Mouse (Mus musculus) MEL (cell line): ENCODE measurements around the gene 1700024P04Rik. TPM values are rescaled to one million over a fixed set of nuclear protein-coding genes. Genes with fewer than 3 reads are reported as not detected.

ENCODE experiments used
- DNase-seq: peaks from one replicate; pipeline ENCODE4 v3.0.0; 2011; ENCODE audit warnings: low read depth, low spot score
- H3K27ac ChIP-seq: 2 replicates; pipeline ENCODE4 v1.5.1; 2012; ENCODE audit warnings: low read depth, mild to moderate bottlenecking, control low read depth, low read length, moderate library complexity; ENCODE audit not compliant: control insufficient read depth
- H3K27me3 ChIP-seq, 2 experiments: fragments of 150-350 bp in 1 of 2; sonication (generic) in 1 of 2; 2 replicates each; pipeline ENCODE4 v1.6.1; 2012; ENCODE audit warnings: low read length in 2 of 2, mild to moderate bottlenecking in 2 of 2, improper control_type of control experiment in 1 of 2, moderate library complexity in 1 of 2; ENCODE audit not compliant: insufficient read depth in 2 of 2, control insufficient read depth in 1 of 2
- H3K36me3 ChIP-seq, 2 experiments: 2 replicates each; pipeline ENCODE4 v1.6.1; 2012 to 2014; ENCODE audit warnings: low read length in 2 of 2, improper control_type of control experiment in 1 of 2, inconsistent platforms in 1 of 2, mild to moderate bottlenecking in 1 of 2; ENCODE audit not compliant: insufficient read depth in 2 of 2, control insufficient read depth in 1 of 2
- H3K4me1 ChIP-seq, 2 experiments: fragments of 150-350 bp in 1 of 2; sonication (generic) in 1 of 2; 2 replicates each; pipeline ENCODE4 v1.6.1; 2012; ENCODE audit warnings: low read length in 2 of 2, improper control_type of control experiment in 1 of 2, mild to moderate bottlenecking in 1 of 2; ENCODE audit not compliant: insufficient read depth in 2 of 2, control insufficient read depth in 1 of 2
- H3K4me3 ChIP-seq, 2 experiments: fragments of 150-350 bp in 1 of 2; sonication (generic) in 1 of 2; 2 replicates each; pipeline ENCODE4 v1.5.1; 2012; ENCODE audit warnings: low read depth in 2 of 2, low read length in 2 of 2, mild to moderate bottlenecking in 2 of 2, moderate library complexity in 2 of 2, control low read depth in 1 of 2, improper control_type of control experiment in 1 of 2; ENCODE audit not compliant: control insufficient read depth in 1 of 2, insufficient read depth in 1 of 2
- H3K79me2 ChIP-seq: 2 replicates; pipeline ENCODE4 v1.6.1; 2012; ENCODE audit warnings: mild to moderate bottlenecking, low read length, moderate library complexity; ENCODE audit not compliant: control insufficient read depth, poor library complexity, insufficient read depth
- H3K9ac ChIP-seq: 2 replicates; pipeline ENCODE4 v1.6.1; 2012; ENCODE audit warnings: low read depth, mild to moderate bottlenecking, control low read depth, low read length, moderate library complexity; ENCODE audit not compliant: control insufficient read depth, poor library complexity, severe bottlenecking
- H3K9me3 ChIP-seq: fragments of 150-350 bp; sonication (generic); replicated peaks from 2 replicates; pipeline ENCODE4 v1.6.1; 2012; ENCODE audit warnings: mild to moderate bottlenecking, low read length, improper control_type of control experiment, moderate library complexity; ENCODE audit not compliant: insufficient read depth
- BHLHE40 ChIP-seq: IDR thresholded peaks from 2 replicates; pipeline ENCODE4 v1.6.1; 2012; ENCODE audit warnings: low read depth, mild to moderate bottlenecking, inconsistent platforms, low read length, improper control_type of control experiment, borderline replicate concordance
- CHD1 ChIP-seq: IDR thresholded peaks from 2 replicates; pipeline ENCODE4 v1.6.1; 2012; ENCODE audit warnings: low read depth, mild to moderate bottlenecking, inconsistent platforms, low read length, improper control_type of control experiment
- E2F4 ChIP-seq: IDR thresholded peaks from 2 replicates; pipeline ENCODE4 v1.6.1; 2011; ENCODE audit warnings: low read depth, low read length, improper control_type of control experiment, borderline replicate concordance
- EP300 ChIP-seq, 2 experiments: IDR thresholded peaks; 2 replicates each; pipeline ENCODE4 v1.6.1; 2011; ENCODE audit warnings: improper control_type of control experiment in 2 of 2, low read length in 2 of 2, low read depth in 1 of 2, mild to moderate bottlenecking in 1 of 2
- ETS1 ChIP-seq: IDR thresholded peaks from 2 replicates; pipeline ENCODE4 v1.6.1; 2012; ENCODE audit warnings: low read depth, mild to moderate bottlenecking, inconsistent platforms, low read length, improper control_type of control experiment, moderate library complexity
- HCFC1 ChIP-seq: IDR thresholded peaks from 2 replicates; pipeline ENCODE4 v1.6.1; 2012; ENCODE audit warnings: low read depth, mild to moderate bottlenecking, inconsistent platforms, low read length, improper control_type of control experiment, moderate library complexity
- JUND ChIP-seq: IDR thresholded peaks from 2 replicates; pipeline ENCODE4 v1.6.1; 2011; ENCODE audit warnings: low read depth, mild to moderate bottlenecking, improper control_type of control experiment, low read length
- MXI1 ChIP-seq: IDR thresholded peaks from 2 replicates; pipeline ENCODE4 v1.6.1; 2011; ENCODE audit warnings: mild to moderate bottlenecking, low read depth, low read length, improper control_type of control experiment
- MYC ChIP-seq: IDR thresholded peaks from 2 replicates; pipeline ENCODE4 v1.6.1; 2011; ENCODE audit warnings: low read depth, mild to moderate bottlenecking, low read length, improper control_type of control experiment, moderate library complexity
- NELFE ChIP-seq: IDR thresholded peaks from 2 replicates; pipeline ENCODE4 v1.6.1; 2011; ENCODE audit warnings: low read depth, low read length, improper control_type of control experiment
- NRF1 ChIP-seq: IDR thresholded peaks from 2 replicates; pipeline ENCODE4 v1.6.1; 2014; ENCODE audit warnings: low read depth, mild to moderate bottlenecking, inconsistent platforms, low read length, improper control_type of control experiment, moderate library complexity; ENCODE audit not compliant: poor library complexity, insufficient read depth, severe bottlenecking
- POLR2A ChIP-seq, 2 experiments: IDR thresholded peaks; 2 replicates each; pipeline ENCODE4 v1.6.1; 2011 to 2012; ENCODE audit warnings: low read length in 2 of 2, mild to moderate bottlenecking in 2 of 2, control low read depth in 1 of 2, improper control_type of control experiment in 1 of 2, low read depth in 1 of 2, moderate library complexity in 1 of 2; ENCODE audit not compliant: control insufficient read depth in 1 of 2, insufficient read depth in 1 of 2, poor library complexity in 1 of 2
- POLR2AphosphoS2 ChIP-seq: IDR thresholded peaks from 2 replicates; pipeline ENCODE4 v1.6.1; 2011; ENCODE audit warnings: low read length, improper control_type of control experiment
- POLR2AphosphoS5 ChIP-seq: IDR thresholded peaks from 2 replicates; pipeline ENCODE4 v1.6.1; 2012; ENCODE audit warnings: low read depth, borderline replicate concordance, mild to moderate bottlenecking, inconsistent platforms, low read length, moderate library complexity, mixed read lengths
- RCOR1 ChIP-seq: IDR thresholded peaks from 2 replicates; pipeline ENCODE4 v1.6.1; 2012; ENCODE audit warnings: low read depth, mild to moderate bottlenecking, inconsistent platforms, low read length, improper control_type of control experiment
- SMC3 ChIP-seq: IDR thresholded peaks from 2 replicates; pipeline ENCODE4 v1.6.1; 2011; ENCODE audit warnings: low read depth, low read length, improper control_type of control experiment
- TAL1 ChIP-seq: IDR thresholded peaks from 2 replicates; pipeline ENCODE4 v1.6.1; 2012; ENCODE audit warnings: mild to moderate bottlenecking, inconsistent platforms, low read length, moderate library complexity, mixed read lengths
- TBP ChIP-seq: IDR thresholded peaks from 2 replicates; pipeline ENCODE4 v1.8.0; 2011; ENCODE audit warnings: low read depth, low read length, improper control_type of control experiment
- TCF12 ChIP-seq: IDR thresholded peaks from 2 replicates; pipeline ENCODE4 v1.6.1; 2014; ENCODE audit warnings: low read depth, mild to moderate bottlenecking, inconsistent platforms, low read length, improper control_type of control experiment, moderate library complexity
- UBTF ChIP-seq: IDR thresholded peaks from 2 replicates; pipeline ENCODE4 v1.6.1; 2012; ENCODE audit warnings: low read depth, mild to moderate bottlenecking, inconsistent platforms, low read length, improper control_type of control experiment, moderate library complexity, borderline replicate concordance; ENCODE audit not compliant: insufficient read depth
- USF1 ChIP-seq: IDR thresholded peaks from 2 replicates; pipeline ENCODE4 v1.6.1; 2014; ENCODE audit warnings: low read depth, mild to moderate bottlenecking, inconsistent platforms, low read length, improper control_type of control experiment, moderate library complexity
- USF2 ChIP-seq, 2 experiments: IDR thresholded peaks; 2 replicates each; pipeline ENCODE4 v1.6.1; 2011 to 2012; ENCODE audit warnings: improper control_type of control experiment in 2 of 2, low read length in 2 of 2, borderline replicate concordance in 1 of 2, inconsistent platforms in 1 of 2, low read depth in 1 of 2, mild to moderate bottlenecking in 1 of 2; ENCODE audit not compliant: insufficient read depth in 1 of 2
- ZC3H11A ChIP-seq: IDR thresholded peaks from 2 replicates; pipeline ENCODE4 v1.6.1; 2012; ENCODE audit warnings: low read depth, mild to moderate bottlenecking, inconsistent platforms, low read length, improper control_type of control experiment
- ZKSCAN1 ChIP-seq: IDR thresholded peaks from 2 replicates; pipeline ENCODE4 v1.6.1; 2012; ENCODE audit warnings: low read depth, mild to moderate bottlenecking, inconsistent platforms, low read length, improper control_type of control experiment, moderate library complexity
- ZMIZ1 ChIP-seq: IDR thresholded peaks from 2 replicates; pipeline ENCODE4 v1.6.1; 2012; ENCODE audit warnings: low read depth, mild to moderate bottlenecking, inconsistent platforms, low read length, improper control_type of control experiment, moderate library complexity
- ZNF384 ChIP-seq: IDR thresholded peaks from 2 replicates; pipeline ENCODE4 v1.6.1; 2012; ENCODE audit warnings: low read depth, mild to moderate bottlenecking, inconsistent platforms, low read length, improper control_type of control experiment
- polyA plus RNA-seq, 2 experiments: library from polyadenylated mRNA; stranded (reverse) in 1 of 2; unstranded in 1 of 2; fragments of >175 nt in 1 of 2; fragments of >200 nt in 1 of 2; gene quantifications; 2 replicates each; pipeline versions ENCODE4 v1.2.1 to v1.2.4; 2012; ENCODE audit warnings: low replicate concordance in 2 of 2, low read depth in 1 of 2; ENCODE audit not compliant: insufficient read length in 2 of 2, insufficient read depth in 1 of 2, missing spikeins in 1 of 2
- total RNA-seq: library from RNA; depleted of rRNA; stranded (reverse); fragments of 300-350 nt; gene quantifications from 2 replicates; pipeline ENCODE4 v1.2.3, GENCODE M21; 2012

The 1700024P04Rik gene
- total and polyA plus RNA-seq, 3 experiments = not detected

DNA sequence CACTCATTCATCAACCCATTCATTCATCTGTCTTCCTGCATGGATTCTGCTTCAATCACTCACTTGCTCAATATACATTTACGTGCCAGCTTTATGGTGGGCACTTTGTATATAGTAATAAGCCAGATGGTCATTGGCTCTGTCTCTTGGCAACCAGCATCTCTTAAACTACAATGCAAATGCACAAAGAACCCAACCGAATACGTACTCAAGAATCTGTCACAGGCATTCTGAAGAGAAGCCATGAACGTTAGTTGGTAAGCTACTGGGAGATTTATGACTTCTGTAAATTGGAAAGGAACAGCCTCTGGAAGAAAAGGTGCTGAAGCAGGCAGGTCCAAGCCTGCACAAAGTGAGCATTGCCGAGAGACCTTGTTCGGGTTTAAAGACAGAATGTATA is 36.8 kb upstream of the 1700024P04Rik start:
- Histone ChIP-seq H3K4me3 (no peak overlapping the region), H3K27ac (no peak overlapping the region), H3K9me3 (no peaks in the 10 kb centered on the region; the same call in 1 of the 2 replicates), H3K27me3 (no peaks in the 10 kb centered on the region), H3K4me1 (peaks cover 2 to 9% of the 10 kb centered on the region in 2 experiments; a peak in 3 of 4 replicates), H3K36me3 (peaks cover 0 to 8% of the 10 kb centered on the region in 2 experiments; a peak in 2 of 4 replicates), H3K9ac (no peak overlapping the region), H3K79me2 (no peaks in the 10 kb centered on the region)
- DNase-seq = no peak
- TF ChIP-seq RCOR1 (no peak), UBTF (no peak), POLR2AphosphoS2 (no peak), E2F4 (no peak), MYC (no peak), TCF12 (no peak), NRF1 (no peak), POLR2A (IDR thresholded peaks at IDR 0.05; ENCODE audit: control insufficient read depth in 1 of 2, insufficient read depth in 1 of 2, low read depth in 1 of 2, low read length in 2 of 2, poor library complexity in 1 of 2) (no peak), ZC3H11A (no peak), NELFE (no peak), POLR2AphosphoS5 (no peak), USF1 (no peak), ETS1 (no peak), ZNF384 (no peak), EP300 (IDR thresholded peaks at IDR 0.05; ENCODE audit: low read depth in 1 of 2, low read length in 2 of 2) (no peak), ZMIZ1 (no peak)

DNA sequence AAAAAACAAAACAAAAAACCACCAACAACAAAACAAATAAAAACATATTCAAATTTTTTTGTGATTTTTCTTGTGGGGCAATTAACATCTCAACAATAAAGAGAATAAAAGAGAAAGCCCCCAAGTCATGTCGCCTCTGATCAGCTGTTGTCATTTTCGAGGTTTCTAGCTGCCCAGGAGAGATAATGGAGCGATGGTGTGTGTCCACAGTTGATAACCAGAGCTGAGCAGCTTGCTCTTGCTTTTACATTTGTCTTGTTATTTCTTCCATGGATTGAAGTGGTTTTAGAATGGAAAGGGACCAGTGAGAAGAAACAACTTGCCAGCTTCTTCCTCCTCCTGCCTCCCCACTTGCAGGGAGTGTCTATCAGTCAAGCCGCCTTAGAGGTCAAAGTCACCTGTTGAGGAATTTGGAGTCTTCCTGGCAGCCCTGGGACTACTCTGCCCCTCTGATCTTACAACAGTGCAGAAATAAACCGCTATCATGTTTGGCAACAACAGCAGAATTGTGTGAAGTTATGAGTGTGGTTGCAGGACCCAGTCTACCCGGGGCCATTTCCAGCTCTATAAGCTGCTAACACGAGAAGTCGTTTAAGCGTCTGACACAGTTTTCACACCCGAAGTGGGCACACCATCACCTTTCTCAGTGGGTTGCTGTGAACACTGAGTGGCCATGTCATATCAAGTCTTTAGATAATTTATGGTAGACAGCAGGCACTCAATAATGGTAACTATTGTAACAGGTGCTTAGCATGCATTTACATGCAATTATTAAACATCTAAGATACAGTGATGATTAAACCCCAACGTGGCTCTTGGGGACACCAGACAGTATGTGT is 35.7 kb upstream of the 1700024P04Rik start:
- peak overlapping the region; percentile 22 to 33; a peak in 1 of 4 replicates for H3K4me3 ChIP-seq
- peak; percentile 52 for DNase-seq
- peaks cover 2 to 9% of the 10 kb centered on the region in 2 experiments; a peak in 3 of 4 replicates for H3K4me1 ChIP-seq
- TF ChIP-seq UBTF (no peak), MXI1 (0 out of 2 replicates have a peak, but pooled peaks have one; percentile 13), USF2 (IDR thresholded peaks at IDR 0.05; ENCODE audit: borderline replicate concordance in 1 of 2, insufficient read depth in 1 of 2, low read depth in 1 of 2, low read length in 2 of 2) (no peak), NELFE (no peak), CHD1 (no peak), ZKSCAN1 (no peak), TAL1 (peak; percentile 76), ZMIZ1 (no peak), POLR2AphosphoS5 (no peak), HCFC1 (no peak), SMC3 (no peak), MYC (no peak), TBP (no peak), EP300 (IDR thresholded peaks at IDR 0.05; ENCODE audit: low read depth in 1 of 2, low read length in 2 of 2) (peak; percentile 67 to 79), NRF1 (no peak), BHLHE40 (no peak), JUND (no peak), POLR2A (IDR thresholded peaks at IDR 0.05; ENCODE audit: control insufficient read depth in 1 of 2, insufficient read depth in 1 of 2, low read depth in 1 of 2, low read length in 2 of 2, poor library complexity in 1 of 2) (no peak), E2F4 (no peak), ZC3H11A (no peak), USF1 (no peak)

More for the DNA sequence above, 35.7 kb upstream of the 1700024P04Rik start:
- Histone ChIP-seq H3K79me2 (no peaks in the 10 kb centered on the region), H3K9ac (no peak overlapping the region), H3K36me3 (peaks cover 0 to 8% of the 10 kb centered on the region in 2 experiments; a peak in 2 of 4 replicates), H3K9me3 (no peaks in the 10 kb centered on the region; the same call in 1 of the 2 replicates), H3K27ac (no peak overlapping the region), H3K27me3 (no peaks in the 10 kb centered on the region)
